Mouse (Mus musculus) stomach, embryonic 14.5 days (tissue): Measurements from ENCODE around the gene Catsperd. TPM values are rescaled to one million over a fixed set of nuclear protein-coding genes. Genes with fewer than 3 reads are reported as not detected.

Experiments
- ATAC-seq: fragments of 200-750 bp; cut with Nextera tagmentation; 2 replicates; pipeline ENCODE4 v1.8.0; 2017; ENCODE audit warnings: low read depth, moderate TSS enrichment; ENCODE audit not compliant: insufficient number of reproducible peaks, insufficient read depth, low FRiP score
- H3K27ac ChIP-seq: fragments of 300-500 bp; sonication (generic); 2 replicates; pipeline ENCODE4 v1.5.1; 2014; ENCODE audit warnings: mild to moderate bottlenecking, low read length, moderate library complexity, mixed read lengths
- H3K27me3 ChIP-seq: fragments of 300-500 bp; sonication (generic); 2 replicates; pipeline ENCODE4 v1.6.1; 2014; ENCODE audit warnings: low read length, control low read depth, mixed read lengths; ENCODE audit not compliant: control insufficient read depth, insufficient read depth
- H3K36me3 ChIP-seq: fragments of 300-500 bp; sonication (generic); 2 replicates; pipeline ENCODE4 v1.6.1; 2014; ENCODE audit warnings: mild to moderate bottlenecking, control low read depth, low read length, moderate library complexity, mixed read lengths; ENCODE audit not compliant: control insufficient read depth, insufficient read depth
- H3K4me1 ChIP-seq: fragments of 300-500 bp; sonication (generic); 2 replicates; pipeline ENCODE4 v1.6.1; 2014; ENCODE audit warnings: low read length, control low read depth, mixed read lengths; ENCODE audit not compliant: control insufficient read depth, insufficient read depth
- H3K4me2 ChIP-seq: fragments of 300-500 bp; sonication (generic); replicated peaks from 2 replicates; pipeline ENCODE4 v1.6.1; 2014; ENCODE audit warnings: low read depth, low read length, control low read depth
- H3K4me3 ChIP-seq: fragments of 300-500 bp; sonication (generic); 2 replicates; pipeline ENCODE4 v1.5.1; 2014; ENCODE audit warnings: low read depth, low read length, control low read depth
- H3K9ac ChIP-seq: fragments of 300-500 bp; sonication (generic); replicated peaks from 2 replicates; pipeline ENCODE4 v1.6.1; 2014; ENCODE audit warnings: low read depth, mild to moderate bottlenecking, control low read depth, low read length, moderate library complexity, mixed read lengths
- H3K9me3 ChIP-seq: fragments of 300-500 bp; sonication (generic); 2 replicates; pipeline ENCODE4 v1.6.1; 2016; ENCODE audit warnings: low read depth, low read length, control low read depth; ENCODE audit not compliant: control insufficient read depth
- WGBS: fragments of 180-500 bp; shearing (Covaris S2); extraction: QIAGEN DNeasy Blood & Tissue Kit; methylation state at CpG from one replicate; pipeline ENCODE4 v1.1.7; 2014; 5-methylcytosine and 5-hydroxymethylcytosine counted together
- polyA plus RNA-seq: library from polyadenylated mRNA; unstranded; fragments of >200 nt; fragmentation: Nextera tagmentation; extraction: Ambion mirVana; gene quantifications from 2 replicates; pipeline ENCODE4 v1.2.1, GENCODE M21; 2014

Catsperd gene
- polyA plus RNA-seq, 1 experiment from 2014 or later, result 0.46 TPM

GRCm38 (mm10) chr17:56664333-56664732, 36.4 kb downstream of the Catsperd start:
- Histone ChIP-seq H3K27me3 (no peaks in the 10 kb centered on the region), H3K36me3 (no peaks in the 10 kb centered on the region), H3K9me3 (no peaks in the 10 kb centered on the region), H3K4me1 (peaks cover 5% of the 10 kb centered on the region), H3K4me3 (no peak overlapping the region), H3K4me2 (peak overlapping the region; percentile 27), H3K9ac (0 out of 2 replicates have a peak overlapping the region, but pooled peaks have one; percentile 18), H3K27ac (no peak overlapping the region)
- ATAC-seq, result peak; percentile 77
- 5% methylated on average over 10 of the region's 10 CpGs for WGBS

- H3K9ac ChIP-seq, result no peak overlapping the region
- no peaks in the 10 kb centered on the region for H3K9me3 ChIP-seq
- ATAC-seq, result no peak
- H3K27ac ChIP-seq, result no peak overlapping the region
- no peaks in the 10 kb centered on the region for H3K36me3 ChIP-seq
- H3K27me3 ChIP-seq, result no peaks in the 10 kb centered on the region
- no peak overlapping the region for H3K4me3 ChIP-seq
- peaks cover 5% of the 10 kb centered on the region for H3K4me1 ChIP-seq
- WGBS, result 94% methylated on average over 4 of the region's 4 CpGs
- H3K4me2 ChIP-seq, result no peak overlapping the region
Measured at GRCm38 (mm10) chr17:56666384-56666783, 38.4 kb downstream of the Catsperd start.

DNA sequence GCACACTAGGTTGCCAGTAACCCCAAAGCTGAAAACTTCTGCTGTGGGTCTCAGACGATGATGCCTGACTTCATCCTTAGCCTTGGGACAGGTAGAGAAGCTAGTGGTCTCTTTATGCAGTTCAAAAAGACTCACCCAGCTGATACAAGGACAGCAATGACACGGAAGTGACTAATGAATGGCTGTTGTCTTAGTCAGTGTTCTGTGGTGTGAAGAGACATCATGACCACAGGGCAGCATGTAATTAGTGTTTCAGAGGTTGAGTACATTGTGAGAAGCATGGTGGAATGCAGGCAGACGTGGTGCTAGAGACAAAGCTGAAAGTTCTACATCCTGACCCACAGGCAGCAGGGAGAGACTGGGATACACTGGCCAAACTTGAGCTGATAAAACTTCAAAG, 39.6 kb downstream of the Catsperd start:
- Histone ChIP-seq H3K27me3 (no peaks in the 10 kb centered on the region), H3K4me1 (peaks cover 5% of the 10 kb centered on the region), H3K4me2 (no peak overlapping the region), H3K27ac (no peak overlapping the region), H3K4me3 (no peak overlapping the region), H3K36me3 (no peaks in the 10 kb centered on the region), H3K9me3 (no peaks in the 10 kb centered on the region), H3K9ac (no peak overlapping the region)
- WGBS, result 73% methylated on average over 3 of the region's 3 CpGs
- no peak for ATAC-seq

DNA sequence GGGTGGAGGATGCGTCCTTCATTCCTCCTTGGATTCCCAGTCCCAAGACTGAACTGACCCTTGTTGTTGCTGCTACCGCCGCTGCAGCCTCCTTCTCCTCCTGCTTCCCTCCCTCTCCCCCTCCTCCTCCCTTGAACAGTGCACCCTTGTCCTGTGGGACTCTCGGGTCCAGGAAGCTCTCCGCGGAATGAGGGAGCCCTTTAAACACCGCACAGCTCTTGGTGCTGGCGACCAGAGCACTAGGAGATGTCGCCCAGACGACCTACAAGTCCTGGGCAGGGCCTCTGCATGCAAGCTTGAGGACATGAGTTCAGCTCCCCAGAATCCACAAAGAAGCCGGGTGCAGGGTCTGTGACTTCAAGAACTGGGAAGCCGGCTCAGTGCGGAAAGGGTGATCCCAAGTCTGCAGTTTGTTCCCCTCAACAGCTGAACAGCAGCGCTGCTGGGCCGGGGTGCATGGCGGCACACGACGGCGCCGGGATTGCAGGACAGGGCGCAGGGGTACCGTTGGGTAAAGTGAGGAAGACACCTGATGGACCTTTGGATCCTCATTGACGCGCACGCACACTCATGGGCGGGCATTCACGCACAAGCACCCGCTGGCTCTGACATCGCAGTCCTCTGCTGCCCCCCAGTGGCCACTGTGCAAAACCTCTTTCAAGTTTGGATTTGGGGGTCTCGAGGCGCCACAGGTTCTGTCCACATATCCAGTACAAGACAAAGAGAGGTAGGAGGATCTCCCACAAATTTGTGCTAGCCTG, 40.6 kb downstream of the Catsperd start:
- no peaks in the 10 kb centered on the region for H3K9me3 ChIP-seq
- no peaks in the 10 kb centered on the region for H3K27me3 ChIP-seq
- peak overlapping the region; percentile 84 for H3K4me2 ChIP-seq
- 3% methylated on average over 31 of the region's 31 CpGs for WGBS
- no peaks in the 10 kb centered on the region for H3K36me3 ChIP-seq
- H3K4me3 ChIP-seq, result peak overlapping the region; percentile 34
- no peak for ATAC-seq
- no peak overlapping the region; the same call in 1 of the 2 replicates for H3K9ac ChIP-seq
- peaks cover 5% of the 10 kb centered on the region for H3K4me1 ChIP-seq
- H3K27ac ChIP-seq, result no peak overlapping the region

DNA sequence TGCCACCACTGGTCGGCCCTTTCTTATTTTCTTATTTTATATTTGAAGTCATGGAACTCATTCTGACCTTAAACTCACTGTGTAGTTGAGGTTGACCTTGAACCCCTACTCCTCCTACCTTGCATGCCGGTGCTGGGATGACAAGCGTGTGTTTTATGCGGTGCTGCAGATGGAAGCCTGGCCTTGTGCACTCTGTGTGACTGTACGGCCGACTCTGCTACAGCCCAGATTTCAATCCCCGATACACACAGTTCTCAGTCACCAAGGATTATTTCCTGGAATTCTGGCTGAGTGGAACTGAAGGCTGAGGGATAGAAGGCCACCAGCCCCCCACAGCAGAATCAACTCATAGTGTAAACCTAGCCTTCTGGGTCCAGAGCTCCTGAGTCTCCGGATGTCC, 41.8 kb downstream of the Catsperd start:
- Histone ChIP-seq H3K9me3 (no peaks in the 10 kb centered on the region), H3K4me2 (no peak overlapping the region), H3K4me1 (peaks cover 6% of the 10 kb centered on the region), H3K4me3 (no peak overlapping the region), H3K27me3 (no peaks in the 10 kb centered on the region), H3K27ac (no peak overlapping the region), H3K9ac (no peak overlapping the region), H3K36me3 (no peaks in the 10 kb centered on the region)
- WGBS, result 87% methylated on average over 8 of the region's 8 CpGs
- no peak for ATAC-seq

DNA sequence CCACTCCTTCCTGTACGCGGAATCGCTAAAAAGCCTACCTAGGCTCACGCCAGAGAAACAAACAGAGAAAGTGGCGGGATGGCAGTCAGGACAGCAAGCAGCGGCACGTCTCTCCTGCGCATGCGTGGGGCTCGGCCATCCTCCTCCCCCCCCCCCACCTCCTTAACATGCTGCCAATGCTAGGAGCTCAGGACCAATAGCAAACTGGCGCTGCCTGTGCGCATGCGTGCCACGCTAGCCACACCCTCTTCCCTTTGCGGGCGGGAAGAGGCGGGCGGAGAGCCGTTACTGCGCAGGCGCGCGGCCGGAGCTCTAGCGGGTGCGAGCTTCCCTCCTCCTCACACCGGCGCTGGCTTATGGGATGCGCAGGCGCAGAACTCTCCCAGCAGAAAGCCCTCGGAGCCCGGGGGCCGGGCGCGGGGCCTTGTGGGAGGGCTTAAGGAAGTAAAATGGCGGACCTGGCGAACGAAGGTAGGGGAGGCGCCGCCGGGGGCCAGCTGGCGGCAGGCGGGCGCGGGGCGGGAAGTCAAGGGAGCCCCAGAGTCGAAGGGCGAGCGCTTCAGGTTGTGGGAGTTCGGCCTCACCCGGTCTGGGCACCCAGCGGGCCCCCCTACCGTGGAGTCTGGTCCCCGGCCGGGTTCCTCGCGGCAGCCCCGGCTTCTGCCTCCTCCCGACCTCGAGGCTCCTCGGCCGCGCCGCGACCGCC, 45.2 kb downstream of the Catsperd start, which contains the start of gene Ranbp3:
TSS of gene Ranbp3 (plus strand) at position 354 of the 706 bp plus-strand sequence.
- Histone ChIP-seq H3K4me2 (peak within 1 kb of the TSS; percentile 53), H3K9me3 (no peaks in the 10 kb centered on the region), H3K4me1 (peaks cover 12% of the 10 kb centered on the region), H3K9ac (peak within 1 kb of the TSS; percentile 97), H3K36me3 (peaks cover 16% of the 10 kb centered on the region; the same call in 1 of the 2 replicates), H3K27ac (peak within 1 kb of the TSS; percentile 86), H3K4me3 (peak within 1 kb of the TSS; percentile 96), H3K27me3 (no peaks in the 10 kb centered on the region)
- WGBS, result 1% methylated on average over 62 of the region's 66 CpGs
- ATAC-seq, result peak; percentile 90

DNA sequence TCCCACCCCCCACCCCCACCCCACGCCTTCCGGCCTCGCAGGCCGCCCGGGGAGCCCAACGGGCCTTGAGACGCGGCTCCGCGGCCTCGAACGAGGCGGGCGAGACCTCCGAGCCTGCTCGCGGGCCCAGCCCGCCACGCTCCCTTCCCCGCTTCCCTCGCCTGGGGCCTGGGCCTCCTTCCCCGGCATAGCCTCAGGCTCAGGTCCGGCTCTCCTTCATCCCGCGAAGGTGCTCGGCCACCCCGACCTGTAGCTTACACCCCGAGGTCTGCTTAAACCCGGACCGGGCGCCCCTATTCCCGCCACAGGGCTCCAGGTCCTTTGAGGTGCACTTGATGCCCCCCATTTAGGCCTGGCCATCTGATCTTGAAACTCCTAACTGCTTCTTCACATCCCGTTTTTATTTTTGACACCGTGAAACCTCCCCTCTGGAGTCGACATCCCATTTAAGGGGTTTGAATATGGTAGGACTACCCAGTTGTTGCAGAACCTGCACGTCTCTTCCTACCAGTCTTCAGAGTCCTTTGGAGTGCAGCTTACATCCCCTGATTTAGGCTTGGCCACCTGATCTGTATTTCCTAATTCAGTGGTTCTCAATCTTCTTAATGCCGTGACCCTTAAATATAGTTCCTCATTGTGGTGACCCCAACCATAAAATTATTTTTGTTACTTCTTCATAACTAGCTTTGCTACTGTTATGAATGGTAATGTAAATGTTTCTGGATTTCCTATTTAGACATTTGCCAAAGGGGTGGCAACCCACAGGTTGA, 45.9 kb downstream of the Catsperd start:
- ATAC-seq, result no peak
- 1% methylated on average over 37 of the region's 37 CpGs for WGBS
- Histone ChIP-seq H3K9ac (peak overlapping the region; percentile 97), H3K4me2 (peak overlapping the region; percentile 49), H3K27me3 (no peaks in the 10 kb centered on the region), H3K4me1 (peaks cover 12% of the 10 kb centered on the region), H3K4me3 (peak overlapping the region; percentile 96), H3K27ac (peak overlapping the region; percentile 86), H3K36me3 (peaks cover 18% of the 10 kb centered on the region; the same call in 1 of the 2 replicates), H3K9me3 (no peaks in the 10 kb centered on the region)

GRCm38 (mm10) chr17:56681791-56682190, 53.8 kb downstream of the Catsperd start:
- no peak overlapping the region for H3K4me3 ChIP-seq
- no peaks in the 10 kb centered on the region for H3K27me3 ChIP-seq
- H3K27ac ChIP-seq, result no peak overlapping the region
- H3K4me2 ChIP-seq, result no peak overlapping the region
- ATAC-seq, result no peak
- peaks cover 43% of the 10 kb centered on the region for H3K36me3 ChIP-seq
- H3K9me3 ChIP-seq, result no peaks in the 10 kb centered on the region
- H3K9ac ChIP-seq, result no peak overlapping the region
- no peaks in the 10 kb centered on the region for H3K4me1 ChIP-seq
- 76% methylated on average over 4 of the region's 4 CpGs for WGBS
